Mouse (Mus musculus) stomach, postnatal 0 days (tissue): ENCODE results near the gene Hoxb3. TPM values are rescaled to one million over a fixed set of nuclear protein-coding genes. Genes with fewer than 3 reads are reported as not detected.

Experiments
- ATAC-seq: fragments of 200-750 bp; cut with Nextera tagmentation; 2 replicates; pipeline ENCODE4 v1.8.0; 2017; ENCODE audit not compliant: low FRiP score, low TSS enrichment
- DNase-seq: peaks from one replicate; pipeline ENCODE4 v3.0.0-alpha.2; 2016; ENCODE audit warnings: low spot score
- H3K27ac ChIP-seq: fragments of 300-500 bp; sonication (generic); replicated peaks from 2 replicates; pipeline ENCODE4 v1.5.1; 2014; ENCODE audit warnings: mild to moderate bottlenecking, control low read depth
- H3K27me3 ChIP-seq: fragments of 300-500 bp; sonication (generic); 2 replicates; pipeline ENCODE4 v1.6.1; 2014; ENCODE audit warnings: low read length; ENCODE audit not compliant: control insufficient read depth, insufficient read depth
- H3K36me3 ChIP-seq: fragments of 300-500 bp; sonication (generic); 2 replicates; pipeline ENCODE4 v1.6.1; 2014; ENCODE audit warnings: low read length, mixed read lengths; ENCODE audit not compliant: control insufficient read depth, insufficient read depth
- H3K4me1 ChIP-seq: fragments of 300-500 bp; sonication (generic); replicated peaks from 2 replicates; pipeline ENCODE4 v1.6.1; 2014; ENCODE audit warnings: antibody characterized with exemption; ENCODE audit not compliant: control insufficient read depth, insufficient read depth
- H3K4me2 ChIP-seq: fragments of 300-500 bp; sonication (generic); replicated peaks from 2 replicates; pipeline ENCODE4 v1.6.1; 2014; ENCODE audit warnings: low read depth, mild to moderate bottlenecking, control low read depth, moderate library complexity
- H3K4me3 ChIP-seq: fragments of 300-500 bp; sonication (generic); 2 replicates; pipeline ENCODE4 v1.5.1; 2014; ENCODE audit warnings: low read depth, low read length, control low read depth
- H3K9ac ChIP-seq: fragments of 300-500 bp; sonication (generic); 2 replicates; pipeline ENCODE4 v1.6.1; 2014; ENCODE audit warnings: mild to moderate bottlenecking, low read length, control low read depth, mixed read lengths
- H3K9me3 ChIP-seq: fragments of 300-500 bp; sonication (generic); 2 replicates; pipeline ENCODE4 v1.6.1; 2016; ENCODE audit warnings: low read length; ENCODE audit not compliant: control insufficient read depth
- CTCF ChIP-seq: IDR thresholded peaks from 2 replicates; pipeline ENCODE4 v1.5.1; 2016; ENCODE audit warnings: antibody characterized with exemption, low read depth, mild to moderate bottlenecking, moderate library complexity
- EP300 ChIP-seq: optimal IDR thresholded peaks from 2 replicates; pipeline ENCODE3; 2016; ENCODE audit warnings: antibody characterized with exemption
- WGBS: fragments of 180-500 bp; shearing (Covaris S2); extraction: QIAGEN DNeasy Blood & Tissue Kit; methylation state at CpG from one replicate; pipeline ENCODE4 v1.1.7; 2014; 5-methylcytosine and 5-hydroxymethylcytosine counted together
- polyA plus RNA-seq: library from polyadenylated mRNA; unstranded; fragments of >200 nt; fragmentation: Nextera tagmentation; extraction: Ambion mirVana; gene quantifications from 2 replicates; pipeline ENCODE4 v1.2.1, GENCODE M21; 2015

The Hoxb3 gene
- polyA plus RNA-seq, 1 experiment from 2014 or later = 0.97 TPM

GRCm38 (mm10) chr11:96340698-96341365 is 17.7 kb downstream of the Hoxb3 start:
- H3K27ac ChIP-seq = peak overlapping the region; percentile 94
- WGBS = 2% methylated on average over 27 of the region's 36 CpGs
- peak overlapping the region; percentile 74 for H3K9ac ChIP-seq
- H3K9me3 ChIP-seq = no peaks in the 10 kb centered on the region
- peaks cover 4% of the 10 kb centered on the region; the same call in 1 of the 2 replicates for H3K27me3 ChIP-seq
- peaks cover 13% of the 10 kb centered on the region for H3K4me1 ChIP-seq
- peak overlapping the region; percentile 45 for H3K4me3 ChIP-seq
- no peaks in the 10 kb centered on the region for H3K36me3 ChIP-seq
- peak overlapping the region; percentile 71 for H3K4me2 ChIP-seq
- peak; percentile 30 for DNase-seq
- ATAC-seq = peak; percentile 58; the same call in 1 of the 2 replicates
- no peak for TF ChIP-seq EP300
- TF ChIP-seq CTCF = no peak

DNA sequence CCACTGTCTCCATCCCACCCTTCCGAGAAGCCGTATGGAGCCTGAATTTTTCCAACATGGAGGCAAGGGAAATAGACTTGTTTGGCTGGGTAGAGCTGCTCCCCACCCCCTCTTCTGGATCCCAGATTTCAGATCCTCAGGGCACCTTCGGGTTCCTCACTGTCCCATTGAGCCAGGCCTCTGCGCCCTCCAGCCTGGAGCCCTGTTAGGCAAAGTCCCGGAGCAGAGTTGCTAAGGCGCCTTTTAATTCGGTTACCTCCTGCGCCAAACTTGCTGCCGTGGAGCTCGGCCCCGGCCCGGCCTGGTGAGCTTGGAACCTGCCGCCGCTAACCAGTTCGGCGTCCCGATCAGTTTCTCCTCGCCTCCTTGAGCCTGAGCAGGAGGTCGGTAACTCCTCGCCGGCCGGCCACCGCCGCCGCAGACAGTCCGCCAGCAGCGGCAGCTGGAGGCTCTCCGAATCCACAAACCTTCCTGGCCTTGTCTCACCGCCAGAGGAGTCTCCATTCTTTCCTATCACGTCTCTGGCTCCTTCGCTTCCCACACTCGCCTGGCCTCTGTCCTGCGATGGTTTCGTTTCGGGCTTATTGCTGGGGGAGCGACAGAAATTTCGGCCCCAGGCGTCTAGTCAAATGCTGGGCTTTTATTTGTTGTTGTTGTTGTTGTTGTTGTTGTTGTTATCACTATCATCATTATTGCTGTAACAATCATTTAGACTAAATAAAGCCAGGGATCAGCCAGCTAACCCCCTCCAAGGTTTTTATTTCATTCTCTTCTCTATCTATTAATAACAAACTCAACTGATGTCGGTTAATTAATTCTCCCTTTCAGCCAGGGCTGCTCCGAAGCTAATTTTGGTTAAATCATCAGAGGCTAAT is 18.8 kb downstream of the Hoxb3 start:
- peaks cover 10% of the 10 kb centered on the region for H3K4me1 ChIP-seq
- TF ChIP-seq EP300 = no peak
- peak; percentile 33 for TF ChIP-seq CTCF
- peak; percentile 53 for DNase-seq

GRCm38 (mm10) chr11:96342576-96342930 is 19.4 kb downstream of the Hoxb3 start:
- Histone ChIP-seq H3K9me3 (no peaks in the 10 kb centered on the region), H3K27ac (peak overlapping the region; percentile 94), H3K4me3 (peak overlapping the region; percentile 48), H3K9ac (peak overlapping the region; percentile 82), H3K4me1 (peaks cover 10% of the 10 kb centered on the region), H3K27me3 (peaks cover 4% of the 10 kb centered on the region; the same call in 1 of the 2 replicates), H3K4me2 (peak overlapping the region; percentile 71), H3K36me3 (no peaks in the 10 kb centered on the region; the same call in 1 of the 2 replicates)
- ATAC-seq = no peak
- TF ChIP-seq CTCF (no peak), EP300 (no peak)
- no peak for DNase-seq
- WGBS = 12% methylated on average over 4 of the region's 4 CpGs

More for the DNA sequence above, 18.8 kb downstream of the Hoxb3 start:
- ATAC-seq = no peak
- peaks cover 4% of the 10 kb centered on the region; the same call in 1 of the 2 replicates for H3K27me3 ChIP-seq
- H3K9ac ChIP-seq = peak overlapping the region; percentile 82
- H3K4me2 ChIP-seq = peak overlapping the region; percentile 71
- H3K27ac ChIP-seq = peak overlapping the region; percentile 94
- no peaks in the 10 kb centered on the region; the same call in 1 of the 2 replicates for H3K36me3 ChIP-seq
- 2% methylated on average over 40 of the region's 40 CpGs for WGBS
- peak overlapping the region; percentile 48 for H3K4me3 ChIP-seq
- no peaks in the 10 kb centered on the region for H3K9me3 ChIP-seq

DNA sequence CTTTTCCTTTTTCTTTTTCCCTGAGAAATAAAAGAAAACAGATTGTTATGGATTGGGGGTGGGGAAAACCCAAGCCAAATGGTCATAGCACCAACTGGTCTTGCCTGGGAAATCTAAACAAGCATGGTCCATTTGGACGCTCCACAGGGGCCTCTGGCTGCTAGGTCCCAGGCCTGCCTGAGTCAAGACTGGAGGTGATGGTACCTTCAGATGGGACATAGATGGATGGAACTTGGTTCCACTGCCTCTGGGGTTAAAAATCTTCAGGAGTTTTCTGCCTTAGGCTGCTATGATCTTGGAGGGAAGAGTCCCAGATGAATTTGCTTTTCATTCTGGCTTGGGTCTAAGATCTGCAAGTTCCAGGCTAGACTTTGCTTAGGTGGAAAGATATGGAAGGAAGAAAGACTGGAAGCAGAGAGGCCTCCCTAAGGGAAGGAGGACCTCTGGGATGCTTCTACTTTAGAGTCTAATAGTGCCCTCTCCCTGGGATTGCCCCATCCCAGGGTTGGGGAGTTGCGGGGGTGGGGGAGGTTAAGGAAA is 20.1 kb downstream of the Hoxb3 start:
- ATAC-seq (no peak), DNase-seq (no peak)
- H3K9me3 ChIP-seq = no peaks in the 10 kb centered on the region
- H3K4me3 ChIP-seq = peak overlapping the region; percentile 22
- H3K4me1 ChIP-seq = peaks cover 8% of the 10 kb centered on the region
- peak overlapping the region; percentile 90 for H3K27ac ChIP-seq
- no peak for TF ChIP-seq EP300
- TF ChIP-seq CTCF = no peak
- no peaks in the 10 kb centered on the region; the same call in 1 of the 2 replicates for H3K36me3 ChIP-seq
- peak overlapping the region; percentile 82 for H3K9ac ChIP-seq
- 28% methylated on average over 2 of the region's 2 CpGs for WGBS
- H3K27me3 ChIP-seq = peaks cover 4% of the 10 kb centered on the region; the same call in 1 of the 2 replicates
- H3K4me2 ChIP-seq = peak overlapping the region; percentile 71

DNA sequence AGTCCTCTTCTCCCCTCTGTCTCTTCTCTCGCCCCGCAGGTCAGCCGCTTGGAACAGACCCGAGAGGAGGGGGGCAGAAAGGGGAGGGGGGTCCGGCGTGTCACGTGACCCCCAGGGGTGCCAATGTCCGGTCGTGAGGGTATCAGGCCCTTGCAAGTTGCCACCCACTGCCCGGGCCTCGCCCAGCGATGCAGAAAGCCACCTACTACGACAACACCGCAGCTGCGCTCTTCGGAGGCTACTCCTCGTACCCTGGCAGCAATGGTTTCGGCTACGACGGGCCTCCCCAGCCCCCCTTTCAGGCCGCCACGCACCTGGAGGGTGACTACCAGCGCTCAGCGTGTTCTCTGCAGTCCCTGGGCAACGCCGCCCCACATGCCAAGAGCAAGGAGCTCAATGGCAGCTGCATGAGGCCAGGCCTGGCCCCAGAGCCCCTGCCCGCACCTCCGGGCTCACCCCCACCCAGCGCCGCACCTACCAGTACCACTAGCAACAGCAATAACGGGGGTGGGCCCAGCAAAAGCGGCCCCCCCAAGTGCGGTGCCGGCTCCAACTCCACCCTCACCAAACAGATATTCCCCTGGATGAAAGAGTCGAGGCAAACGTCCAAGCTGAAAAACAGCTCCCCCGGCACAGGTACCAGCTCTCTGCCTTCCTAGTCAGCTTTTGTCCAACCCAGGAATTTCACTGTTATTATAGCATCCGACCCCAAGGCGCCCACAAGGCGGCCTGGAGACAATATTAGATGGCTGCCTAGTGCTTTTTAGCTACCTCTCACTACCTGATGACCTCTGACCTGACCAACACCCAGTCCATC is 21.1 kb downstream of the Hoxb3 start:
- Histone ChIP-seq H3K36me3 (no peaks in the 10 kb centered on the region; the same call in 1 of the 2 replicates), H3K4me3 (peak overlapping the region; percentile 17; the same call in 1 of the 2 replicates), H3K4me1 (peaks cover 2% of the 10 kb centered on the region; the same call in 1 of the 2 replicates), H3K27me3 (peaks cover 4% of the 10 kb centered on the region; the same call in 1 of the 2 replicates), H3K9me3 (no peaks in the 10 kb centered on the region), H3K4me2 (peak overlapping the region; percentile 71), H3K27ac (peak overlapping the region; percentile 90), H3K9ac (peak overlapping the region; percentile 82)
- ATAC-seq (no peak), DNase-seq (peak; percentile 26)
- WGBS = 19% methylated on average over 33 of the region's 40 CpGs
- TF ChIP-seq CTCF (no peak), EP300 (no peak)
